Mouse (Mus musculus) neural tube, embryonic 14.5 days (tissue): ENCODE results near the gene Garem2. TPM values are rescaled to one million over a fixed set of nuclear protein-coding genes. Genes with fewer than 3 reads are reported as not detected.
"Not testable (repeated sequence)": the region's sequence is repeated elsewhere in the genome, so short reads cannot be mapped to it uniquely, and the experiment has no call there.

ENCODE experiments used
- ATAC-seq: fragments of 200-750 bp; cut with Nextera tagmentation; 2 replicates; pipeline ENCODE4 v1.8.0; 2017; ENCODE audit warnings: low read depth, mild to moderate bottlenecking, moderate TSS enrichment, moderate library complexity
- H3K27ac ChIP-seq: fragments of 300-500 bp; sonication (generic); 2 replicates; pipeline ENCODE4 v1.5.1; 2014; ENCODE audit warnings: low read depth, mild to moderate bottlenecking, control low read depth, low read length, moderate library complexity, mixed read lengths
- H3K27me3 ChIP-seq: fragments of 300-500 bp; sonication (generic); 2 replicates; pipeline ENCODE4 v1.6.1; 2014; ENCODE audit warnings: low read length; ENCODE audit not compliant: control insufficient read depth, insufficient read depth
- H3K36me3 ChIP-seq: fragments of 300-500 bp; sonication (generic); 2 replicates; pipeline ENCODE4 v1.6.1; 2014; ENCODE audit warnings: low read length, mixed read lengths; ENCODE audit not compliant: control insufficient read depth, insufficient read depth
- H3K4me1 ChIP-seq: fragments of 300-500 bp; sonication (generic); 2 replicates; pipeline ENCODE4 v1.6.1; 2014; ENCODE audit warnings: low read length; ENCODE audit not compliant: control insufficient read depth, insufficient read depth
- H3K4me2 ChIP-seq: fragments of 300-500 bp; sonication (generic); 2 replicates; pipeline ENCODE4 v1.6.1; 2014; ENCODE audit warnings: mild to moderate bottlenecking, low read depth, low read length, control low read depth
- H3K4me3 ChIP-seq: fragments of 300-500 bp; sonication (generic); 2 replicates; pipeline ENCODE4 v1.5.1; 2014; ENCODE audit warnings: low read depth, low read length, control low read depth, mixed read lengths
- H3K9ac ChIP-seq: fragments of 300-500 bp; sonication (generic); replicated peaks from 2 replicates; pipeline ENCODE4 v1.6.1; 2014; ENCODE audit warnings: low read depth, mild to moderate bottlenecking, control low read depth, low read length, mixed read lengths
- H3K9me3 ChIP-seq: fragments of 300-500 bp; sonication (generic); 2 replicates; pipeline ENCODE4 v1.6.1; 2016; ENCODE audit warnings: low read length; ENCODE audit not compliant: control insufficient read depth
- WGBS: fragments of 180-500 bp; shearing (Covaris S2); extraction: QIAGEN DNeasy Blood & Tissue Kit; methylation state at CpG from one replicate; pipeline ENCODE4 v1.1.7; 2014; 5-methylcytosine and 5-hydroxymethylcytosine counted together
- polyA plus RNA-seq: library from polyadenylated mRNA; unstranded; fragments of >200 nt; fragmentation: Nextera tagmentation; extraction: Ambion mirVana; gene quantifications from 2 replicates; pipeline ENCODE4 v1.2.1, GENCODE M21; 2014

Gene Garem2
- 12.5 and 13.3 TPM in 2 replicates for polyA plus RNA-seq

DNA sequence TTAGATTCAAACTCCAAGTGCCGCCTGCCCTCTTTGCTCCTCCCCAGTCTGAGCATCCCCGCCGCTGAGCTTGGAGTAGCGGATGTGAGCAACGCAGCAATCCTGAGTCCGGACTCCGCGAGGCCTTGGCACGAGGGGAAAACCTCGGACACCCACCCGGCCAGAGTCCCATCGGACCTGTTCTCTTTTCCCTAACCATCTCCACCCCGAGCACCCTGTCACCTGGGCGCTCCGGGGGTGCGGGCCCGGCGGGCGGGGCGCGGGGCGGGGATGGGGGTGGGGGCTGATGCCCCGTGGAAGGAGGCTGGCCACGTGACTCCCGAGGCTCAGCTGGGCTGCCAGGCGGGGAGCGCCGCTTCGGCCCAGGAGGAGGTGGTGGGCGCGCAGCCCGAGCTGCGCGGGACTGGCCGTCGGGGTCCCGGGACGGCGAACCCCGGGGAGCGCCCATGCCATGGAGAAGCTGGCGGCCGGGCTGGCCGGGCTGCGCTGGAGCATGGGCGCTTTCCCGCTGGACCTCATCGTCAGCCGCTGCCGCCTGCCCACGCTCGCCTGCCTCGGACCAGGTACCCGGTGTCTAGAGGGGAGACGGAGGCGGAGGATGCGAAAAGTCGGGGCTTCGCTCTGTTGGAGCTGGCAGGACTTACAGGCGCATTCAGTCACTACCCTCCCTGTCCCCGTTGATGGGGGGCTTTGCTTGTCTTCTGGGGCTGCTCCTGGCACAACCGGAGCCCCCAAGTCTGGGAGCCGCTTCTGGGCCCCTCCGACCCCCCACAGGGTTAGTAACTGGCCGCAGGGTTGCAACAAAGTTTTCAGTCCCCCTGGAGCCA lies at the start of gene Garem2:
Garem2 (plus strand) TSS at position 321 of the 827 bp plus-strand sequence.
- H3K9ac ChIP-seq: peak within 1 kb of the TSS; percentile 66
- H3K4me1 ChIP-seq: peaks cover 22% of the 10 kb centered on the region
- H3K4me3 ChIP-seq: peak within 1 kb of the TSS; percentile 59
- under 1% methylated on average over 59 of the region's 65 CpGs for WGBS
- peak; percentile 41 for ATAC-seq
- H3K36me3 ChIP-seq: no peaks in the 10 kb centered on the region
- H3K4me2 ChIP-seq: peak within 1 kb of the TSS; percentile 93
- no peaks in the 10 kb centered on the region for H3K27me3 ChIP-seq
- H3K9me3 ChIP-seq: no peaks in the 10 kb centered on the region
- peak within 1 kb of the TSS; percentile 73 for H3K27ac ChIP-seq

DNA sequence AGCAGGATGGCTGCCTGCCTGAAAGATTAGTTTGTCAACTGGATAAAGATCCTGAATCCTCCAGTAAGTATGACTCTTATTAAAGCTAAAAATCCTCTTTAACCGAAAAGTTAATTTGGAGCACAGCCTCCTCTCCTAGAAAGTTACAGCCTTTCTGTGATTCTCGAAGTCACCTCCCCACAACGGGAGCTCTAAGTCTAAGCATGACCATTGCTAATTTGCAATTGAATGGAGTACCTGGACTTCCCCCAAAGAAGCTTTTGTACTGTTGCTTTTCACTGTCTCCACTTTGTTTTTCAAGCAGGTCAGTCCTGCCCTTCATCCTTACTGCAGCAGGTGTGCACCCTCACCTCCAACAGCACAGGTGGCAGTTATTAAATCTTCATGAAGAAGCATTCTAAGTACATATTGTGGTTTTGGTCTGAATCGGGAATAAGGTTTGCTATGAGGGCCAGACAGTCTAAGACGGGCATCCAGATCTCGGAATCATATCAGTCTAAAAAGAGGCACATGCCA lies 46.7 kb upstream of the Garem2 start:
- Histone ChIP-seq H3K9ac (no peak overlapping the region), H3K27me3 (no peaks in the 10 kb centered on the region), H3K9me3 (no peaks in the 10 kb centered on the region), H3K4me2 (no peak overlapping the region), H3K4me3 (no peak overlapping the region), H3K4me1 (no peaks in the 10 kb centered on the region), H3K36me3 (no peaks in the 10 kb centered on the region; the same call in 1 of the 2 replicates), H3K27ac (no peak overlapping the region)
- WGBS: 59% methylated on average over 6 of the region's 6 CpGs
- ATAC-seq: no peak

DNA sequence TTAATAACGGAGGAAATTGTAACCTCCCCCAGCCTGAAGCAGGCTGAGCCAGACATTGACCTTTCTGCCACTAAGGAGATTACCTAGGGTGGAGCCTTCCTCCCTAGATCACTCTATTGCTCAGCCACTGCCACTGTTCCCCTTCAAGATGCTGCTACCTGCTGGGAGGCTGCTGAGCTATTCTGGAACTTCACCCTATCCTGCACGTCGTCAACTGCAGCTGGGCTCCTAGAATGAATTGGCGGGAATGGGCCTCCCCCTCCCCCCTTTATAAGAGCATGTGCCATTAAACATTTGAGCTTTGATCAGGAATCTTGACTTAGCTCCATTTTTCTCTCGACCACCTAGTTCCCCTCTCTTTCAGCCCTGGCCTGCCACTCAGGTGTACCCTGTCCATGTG lies 45.4 kb upstream of the Garem2 start:
- H3K9me3 ChIP-seq, H3K4me1 ChIP-seq, H3K27ac ChIP-seq, H3K36me3 ChIP-seq, H3K9ac ChIP-seq, H3K4me2 ChIP-seq, ATAC-seq, H3K27me3 ChIP-seq, H3K4me3 ChIP-seq: not testable (repeated sequence)
- WGBS: 63% methylated on average over 5 of the region's 5 CpGs

DNA sequence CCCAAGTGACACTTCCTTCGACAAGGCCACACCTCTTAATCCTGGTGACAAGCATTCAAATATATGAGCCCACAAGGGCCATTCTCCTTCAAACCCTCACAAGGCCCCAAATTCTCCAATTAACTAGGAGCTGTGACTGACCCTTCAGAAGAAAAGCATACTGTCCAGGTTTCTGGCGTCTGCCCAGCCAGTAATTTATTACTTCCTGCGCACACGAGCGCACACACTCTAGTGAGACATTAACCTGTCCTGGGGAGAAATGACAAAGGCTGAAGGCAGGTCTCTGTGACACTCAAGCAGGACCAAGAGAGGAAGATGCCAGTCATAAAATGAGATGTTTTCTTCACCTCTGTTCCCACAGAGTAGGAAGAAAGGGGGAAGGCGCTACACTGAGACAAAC lies 37.2 kb upstream of the Garem2 start:
- H3K9me3 ChIP-seq: no peaks in the 10 kb centered on the region
- H3K36me3 ChIP-seq: peaks cover 4% of the 10 kb centered on the region; the same call in 1 of the 2 replicates
- no peak overlapping the region for H3K4me2 ChIP-seq
- H3K4me1 ChIP-seq: 0 out of 2 replicates have a peak, but pooled peaks cover 4% of the 10 kb centered on the region
- no peaks in the 10 kb centered on the region for H3K27me3 ChIP-seq
- ATAC-seq: no peak
- H3K4me3 ChIP-seq: no peak overlapping the region
- no peak overlapping the region for H3K27ac ChIP-seq
- WGBS: 44% methylated on average over 6 of the region's 6 CpGs
- no peak overlapping the region for H3K9ac ChIP-seq

DNA sequence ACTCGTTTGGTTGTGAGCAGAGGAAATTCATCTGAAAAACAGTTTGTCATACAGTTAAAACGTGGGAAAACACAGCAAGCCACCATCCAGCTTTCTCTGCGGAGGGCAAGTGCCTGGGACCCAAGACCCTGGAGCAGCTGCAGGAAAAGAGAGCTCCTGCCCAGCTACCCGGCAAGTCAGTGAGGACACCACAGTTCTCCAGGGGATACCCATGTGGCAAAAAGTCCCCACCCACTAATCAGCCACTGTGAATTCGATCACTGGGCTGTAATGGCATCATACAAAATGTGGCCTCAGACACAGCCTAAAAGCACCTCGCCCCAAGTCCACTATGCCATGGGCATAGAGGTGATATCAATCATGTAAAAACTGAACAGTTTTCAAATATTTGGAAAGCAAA lies 33.3 kb upstream of the Garem2 start:
- 0 out of 2 replicates have a peak, but pooled peaks cover 4% of the 10 kb centered on the region for H3K36me3 ChIP-seq
- 76% methylated on average over 6 of the region's 6 CpGs for WGBS
- no peaks in the 10 kb centered on the region for H3K9me3 ChIP-seq
- 0 out of 2 replicates have a peak, but pooled peaks cover 4% of the 10 kb centered on the region for H3K4me1 ChIP-seq
- no peak overlapping the region for H3K27ac ChIP-seq
- H3K4me3 ChIP-seq: no peak overlapping the region
- no peak overlapping the region for H3K9ac ChIP-seq
- H3K4me2 ChIP-seq: no peak overlapping the region
- H3K27me3 ChIP-seq: no peaks in the 10 kb centered on the region
- ATAC-seq: no peak

DNA sequence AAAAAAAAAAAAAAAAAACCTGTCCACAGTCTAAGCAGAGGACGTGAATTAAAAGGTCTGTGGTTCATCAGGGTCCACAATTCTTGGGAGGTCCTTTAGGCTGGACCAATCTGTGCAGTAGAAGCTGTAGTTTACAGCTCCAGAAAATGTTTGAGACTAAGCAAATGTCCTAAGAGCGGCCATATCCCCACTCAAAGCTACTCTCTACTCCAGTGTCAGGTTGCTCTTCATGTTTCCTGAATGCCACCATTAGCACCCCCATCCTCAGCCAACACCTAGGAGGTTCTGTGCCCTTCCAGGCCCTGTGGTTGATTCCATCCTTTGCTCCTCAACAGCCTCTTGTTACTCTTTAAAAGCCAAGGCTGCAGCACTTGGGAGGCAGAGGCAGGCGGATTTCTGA lies 32.6 kb upstream of the Garem2 start:
- H3K27me3 ChIP-seq: no peaks in the 10 kb centered on the region
- 0 out of 2 replicates have a peak, but pooled peaks cover 4% of the 10 kb centered on the region for H3K4me1 ChIP-seq
- no peak overlapping the region for H3K9ac ChIP-seq
- ATAC-seq: no peak
- H3K27ac ChIP-seq: no peak overlapping the region
- 57% methylated on average over 3 of the region's 3 CpGs for WGBS
- peak overlapping the region; percentile 91; the same call in 1 of the 2 replicates for H3K4me2 ChIP-seq
- 0 out of 2 replicates have a peak, but pooled peaks cover 4% of the 10 kb centered on the region for H3K36me3 ChIP-seq
- H3K9me3 ChIP-seq: no peaks in the 10 kb centered on the region
- H3K4me3 ChIP-seq: peak overlapping the region; percentile 65

DNA sequence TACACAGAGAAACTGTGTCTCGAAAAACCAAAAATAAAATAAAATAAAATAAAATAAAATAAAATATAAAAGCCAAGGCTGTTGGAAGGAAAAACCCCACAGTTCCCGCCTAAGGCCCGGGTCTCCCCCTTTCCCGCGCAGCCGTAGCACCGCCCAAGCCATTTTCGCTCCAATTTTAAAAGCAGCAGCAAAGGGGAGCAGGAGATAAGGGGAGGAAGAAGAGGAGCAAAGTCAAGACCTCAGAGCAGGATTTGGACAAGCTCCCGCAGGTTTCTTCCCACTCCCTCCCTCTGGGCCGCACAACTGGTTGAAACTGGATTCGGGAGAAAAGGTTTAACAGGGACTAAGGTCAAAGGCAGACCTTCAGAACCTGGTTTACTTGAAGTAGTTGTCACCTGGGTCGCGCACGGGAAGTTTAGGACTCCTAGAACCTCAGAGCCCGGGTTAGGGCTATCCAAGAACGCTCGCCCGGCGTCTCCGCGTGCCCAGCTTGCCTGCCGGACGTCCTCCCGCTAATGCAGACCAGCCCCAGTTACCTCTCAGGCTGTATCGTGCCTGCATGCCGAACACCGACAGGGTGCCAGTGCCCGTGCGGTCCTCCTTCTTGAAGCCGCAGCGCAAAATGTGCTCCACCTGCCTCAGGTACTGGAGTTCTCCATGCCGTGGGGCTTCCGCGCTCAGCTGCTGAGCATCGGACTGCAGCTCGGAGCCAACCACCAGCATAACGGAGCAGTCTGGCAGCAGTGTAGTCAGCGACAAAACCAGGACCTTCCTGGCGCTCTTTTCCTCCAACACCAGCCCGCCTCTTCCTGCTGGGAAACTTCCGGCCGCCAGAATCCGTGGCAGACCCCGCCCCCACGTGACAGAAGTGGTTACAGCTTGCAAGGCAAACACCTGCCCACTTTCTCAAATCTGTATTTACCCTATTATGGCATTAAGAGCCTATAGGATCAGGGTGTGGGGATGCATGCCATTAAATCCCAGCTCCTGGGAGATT lies 31.8 kb upstream of the Garem2 start, which contains the start of gene Tyms:
Tyms (minus strand) TSS at position 793 of the 997 bp plus-strand sequence.
- Histone ChIP-seq H3K9me3 (no peaks in the 10 kb centered on the region), H3K4me2 (peak within 1 kb of the TSS; percentile 91), H3K4me3 (peak within 1 kb of the TSS; percentile 65), H3K27ac (0 out of 2 replicates have a peak within 1 kb of the TSS, but pooled peaks have one; percentile 34), H3K36me3 (no peaks in the 10 kb centered on the region), H3K9ac (peak within 1 kb of the TSS; percentile 72), H3K27me3 (no peaks in the 10 kb centered on the region), H3K4me1 (0 out of 2 replicates have a peak, but pooled peaks cover 4% of the 10 kb centered on the region)
- peak; percentile 98 for ATAC-seq
- under 1% methylated on average over 45 of the region's 45 CpGs for WGBS

DNA sequence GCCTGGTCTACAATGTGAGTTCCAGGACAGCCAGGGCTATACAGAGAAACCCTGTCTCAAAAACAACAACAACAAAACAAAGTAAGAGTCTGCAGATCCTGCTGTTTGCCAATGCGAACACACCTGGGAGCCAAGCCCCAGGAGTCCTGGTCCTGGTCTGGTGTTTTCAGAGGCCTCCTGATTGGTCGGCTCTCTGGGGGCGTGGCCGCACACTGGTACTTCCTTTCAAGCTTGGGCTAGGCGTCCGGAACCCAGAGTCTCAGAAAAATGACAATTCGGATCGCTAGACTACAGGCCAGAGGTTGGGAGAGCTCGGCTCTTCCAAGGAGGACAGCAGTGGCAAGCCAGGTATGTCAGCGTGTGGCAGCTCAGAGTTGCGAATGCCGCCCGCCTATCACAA lies 12.3 kb upstream of the Garem2 start:
- ATAC-seq: no peak
- Histone ChIP-seq H3K27me3 (no peaks in the 10 kb centered on the region), H3K4me1 (no peaks in the 10 kb centered on the region), H3K4me3 (no peak overlapping the region), H3K4me2 (no peak overlapping the region), H3K36me3 (no peaks in the 10 kb centered on the region), H3K9ac (no peak overlapping the region), H3K9me3 (no peaks in the 10 kb centered on the region), H3K27ac (no peak overlapping the region)
- WGBS: 56% methylated on average over 13 of the region's 13 CpGs
